Mouse (Mus musculus) spleen, postnatal 4 days (tissue): ENCODE measurements around the gene Lrp1.
"Not testable (repeated sequence)": the region's sequence is repeated elsewhere in the genome, so short reads cannot be mapped to it uniquely, and the experiment has no call there.

Experiments
- DNase-seq, 2 experiments: peaks; one replicate each; pipeline ENCODE4 v3.0.0; 2022; ENCODE audit warnings: low spot score in 2 of 2

Gene Lrp1

GRCm38 (mm10) chr10:127620406-127621190 is at the start of gene Lrp1:
Gene Lrp1, minus strand, starts transcription at chr10:127621148.
- DNase-seq = no peak

- no peak for DNase-seq
These were observed 49.2 kb upstream of the Lrp1 start for GRCm38 (mm10) chr10:127670185-127670584.

DNA sequence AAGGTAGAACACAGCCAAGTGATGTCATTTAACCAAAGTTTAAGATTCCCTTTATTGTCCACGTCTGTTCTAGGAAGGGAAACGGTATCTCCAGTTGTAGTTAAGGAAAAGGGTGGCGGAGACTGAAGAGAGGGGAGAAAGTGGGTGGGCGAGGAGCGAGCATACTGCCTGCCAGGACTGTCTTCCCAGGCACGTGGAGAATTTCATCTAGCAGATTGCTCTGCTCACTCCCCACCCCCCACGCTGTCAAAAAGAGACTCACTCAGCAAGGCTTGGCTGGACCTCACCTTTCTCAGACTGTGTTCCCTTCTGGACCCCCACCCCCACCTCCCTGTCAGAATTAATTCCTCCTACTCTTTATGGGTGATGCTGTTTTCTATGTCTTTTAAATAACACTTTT is 48.2 kb upstream of the Lrp1 start:
- DNase-seq = no peak

GRCm38 (mm10) chr10:127668093-127669050 is 47.4 kb upstream of the Lrp1 start, which contains the start of gene Nab2:
Gene Nab2, minus strand, starts transcription at chr10:127668568.
- DNase-seq = peak; percentile 64 to 84

DNA sequence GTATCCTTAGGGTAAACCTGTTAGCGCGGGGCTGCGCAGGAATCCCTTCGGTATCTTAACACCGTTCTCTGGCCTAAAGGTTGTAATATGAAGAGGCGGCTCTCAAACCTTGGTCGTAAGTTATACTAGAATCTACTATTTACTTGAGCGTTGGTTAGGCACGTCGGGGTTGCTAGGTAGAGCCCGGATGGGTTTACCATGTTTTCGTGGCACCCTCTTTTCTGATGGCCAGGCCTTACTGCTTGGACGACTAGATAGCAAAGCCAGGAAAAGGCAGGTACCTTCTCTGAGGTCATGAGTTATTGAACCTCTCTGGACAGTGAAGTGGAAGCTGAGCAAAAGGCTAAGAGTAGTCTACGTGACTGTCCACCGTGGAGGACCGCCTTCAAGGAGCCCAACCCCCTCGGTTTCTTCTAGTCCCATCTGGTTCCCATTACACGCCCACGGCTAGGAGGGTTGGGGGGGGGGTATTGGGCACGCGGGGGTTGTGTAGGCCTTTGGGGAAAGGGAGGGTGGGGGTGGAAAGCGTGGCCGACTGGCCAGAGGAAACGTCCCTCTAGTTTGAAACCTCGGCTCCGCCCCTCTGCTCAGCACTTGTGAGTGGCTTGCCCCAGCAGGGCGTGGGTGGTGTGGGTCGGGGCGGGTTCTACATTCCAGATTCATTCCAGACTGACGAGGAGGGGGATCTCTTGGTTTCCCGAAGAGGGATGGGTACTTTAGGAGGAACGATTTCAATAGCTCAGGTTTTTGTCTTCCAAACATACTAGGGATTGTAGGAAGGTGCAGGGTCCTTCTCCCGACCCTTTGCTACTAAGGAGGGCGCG is 46.5 kb upstream of the Lrp1 start:
- DNase-seq = peak; percentile 63 to 73

DNA sequence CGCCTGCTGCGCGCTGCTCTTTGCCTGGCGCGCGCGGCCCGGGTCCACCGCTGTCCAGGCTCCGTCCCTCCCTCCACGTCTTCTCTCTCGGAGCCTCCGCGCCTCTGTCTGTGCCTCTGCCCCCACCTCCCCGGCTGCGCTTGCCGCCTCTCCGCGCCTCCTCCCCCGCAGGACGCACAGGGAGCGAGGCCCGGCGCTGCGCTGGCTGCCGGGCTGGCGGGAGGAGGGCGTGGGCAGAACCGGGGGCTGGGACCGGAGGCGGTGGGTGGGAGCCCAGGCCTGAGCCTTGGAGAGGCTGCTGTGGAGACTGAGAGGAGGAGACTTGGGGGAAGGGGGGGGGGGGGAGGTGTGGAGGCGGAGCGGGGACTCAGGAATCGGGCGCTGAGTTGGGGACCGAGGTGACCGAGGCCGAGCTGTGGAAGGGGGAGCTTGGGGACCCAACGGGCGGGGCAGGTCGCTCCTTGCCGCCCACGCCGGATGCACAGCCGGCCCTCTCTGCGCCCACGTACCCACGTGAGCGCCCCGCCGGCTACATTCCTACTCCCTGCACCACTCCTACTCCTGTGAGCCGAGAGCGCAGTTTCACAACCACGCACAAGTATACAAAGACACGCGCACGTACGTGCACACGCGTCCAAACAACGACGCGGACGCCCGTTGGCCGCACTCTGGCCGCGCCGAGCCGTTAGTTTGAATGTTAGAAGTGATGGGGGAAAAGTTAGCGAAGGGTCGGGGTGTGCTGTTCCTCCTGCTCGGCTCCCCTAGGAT is 45.7 kb upstream of the Lrp1 start, which contains the start of gene Nemp1:
Gene Nemp1 (plus strand): TSS at position 401 of the 768 bp plus-strand sequence.
- peak; percentile 59 to 77 for DNase-seq

DNA sequence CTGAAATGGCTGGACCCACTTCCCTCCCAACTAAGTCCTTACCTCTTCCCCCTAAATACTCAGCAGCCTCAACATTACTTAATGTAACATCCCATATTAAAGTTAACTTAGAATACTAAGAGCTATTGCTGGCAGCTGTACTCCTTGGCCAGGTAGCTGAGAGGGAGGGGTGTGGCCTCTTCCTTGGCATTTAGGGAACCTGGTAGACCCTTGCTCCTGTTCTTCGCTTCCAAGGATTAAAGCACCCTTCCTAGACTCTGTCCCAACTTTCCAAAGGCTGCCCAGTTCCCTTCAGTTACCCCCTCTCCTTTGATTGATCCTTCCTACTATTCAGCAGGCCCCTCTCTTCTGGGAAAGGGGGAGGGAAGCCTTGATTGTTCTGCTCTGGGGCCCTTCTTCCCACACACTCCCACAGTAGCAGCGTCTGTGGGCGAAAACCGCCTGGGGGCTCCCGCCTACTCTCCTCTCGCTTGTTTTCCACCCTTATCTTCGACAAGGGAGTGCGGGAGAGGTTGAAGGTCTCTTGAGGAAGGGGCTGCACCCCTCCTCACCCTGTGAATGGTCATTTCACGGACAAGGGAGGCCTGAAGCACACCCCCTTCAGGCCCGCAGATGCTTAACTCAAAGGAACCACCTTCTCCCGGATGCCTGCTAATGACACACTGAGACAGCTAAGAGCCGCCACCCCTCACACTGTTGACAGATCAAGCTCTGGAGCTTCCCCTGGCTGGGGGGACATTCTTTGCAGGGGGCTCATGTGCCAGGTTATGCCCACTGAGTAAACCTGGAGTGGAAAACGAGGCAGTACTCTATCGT is 44.6 kb upstream of the Lrp1 start:
- no peak for DNase-seq

GRCm38 (mm10) chr10:127664891-127665290 is 43.9 kb upstream of the Lrp1 start:
- DNase-seq = peak in 1 of 2 experiments; percentile 62

GRCm38 (mm10) chr10:127664166-127664565 is 43.2 kb upstream of the Lrp1 start:
- peak in 1 of 2 experiments; percentile 62 for DNase-seq

DNA sequence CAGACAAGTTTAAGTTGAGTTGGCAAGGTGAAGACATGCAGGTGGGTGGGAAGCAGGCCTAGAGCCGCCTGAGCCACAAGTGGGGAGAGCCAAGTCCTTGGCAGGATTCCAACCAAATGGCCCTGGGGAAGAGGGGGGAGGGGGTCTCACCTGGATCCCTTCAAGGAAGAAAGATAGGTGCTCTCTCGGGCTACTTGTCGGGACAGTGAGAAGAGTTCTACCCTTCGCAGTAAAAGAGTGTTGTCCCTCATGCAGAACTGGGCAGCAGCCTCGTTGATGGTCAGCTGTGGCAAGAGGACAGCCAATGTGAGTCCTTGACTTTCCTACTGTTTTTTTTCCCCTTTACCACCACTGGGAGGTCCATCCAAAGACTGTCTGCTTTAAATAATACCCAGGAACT is 42.6 kb upstream of the Lrp1 start:
- no peak for DNase-seq

DNA sequence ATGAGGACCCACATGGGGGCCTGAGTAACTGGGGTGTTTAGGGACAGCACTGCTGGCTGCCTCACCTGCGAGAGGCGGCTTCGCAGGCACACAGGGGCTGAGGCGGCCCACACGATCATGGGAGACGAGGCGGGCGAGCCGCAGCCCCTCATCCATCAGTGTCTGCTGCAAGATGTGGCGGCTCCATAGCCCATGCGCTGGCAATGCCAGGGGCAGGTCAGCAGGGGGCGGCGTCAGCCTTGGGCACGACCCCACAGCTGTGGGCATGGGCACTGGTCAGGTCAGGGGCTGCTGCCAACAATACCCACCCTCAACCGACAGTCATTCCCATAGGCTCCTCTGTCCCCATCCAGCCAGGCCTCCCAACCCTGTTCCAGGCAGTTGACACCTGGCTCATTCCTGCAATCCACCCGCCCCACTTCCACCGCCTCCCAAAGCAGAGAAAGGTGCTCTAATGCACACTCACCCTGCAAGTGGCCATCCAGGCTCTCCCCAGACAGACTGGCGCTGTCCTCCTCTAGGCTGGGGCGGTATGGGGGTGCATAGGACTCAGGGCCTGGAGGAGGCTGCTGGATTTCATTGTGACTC is 41.8 kb upstream of the Lrp1 start:
- peak; percentile 52 to 79 for DNase-seq

DNA sequence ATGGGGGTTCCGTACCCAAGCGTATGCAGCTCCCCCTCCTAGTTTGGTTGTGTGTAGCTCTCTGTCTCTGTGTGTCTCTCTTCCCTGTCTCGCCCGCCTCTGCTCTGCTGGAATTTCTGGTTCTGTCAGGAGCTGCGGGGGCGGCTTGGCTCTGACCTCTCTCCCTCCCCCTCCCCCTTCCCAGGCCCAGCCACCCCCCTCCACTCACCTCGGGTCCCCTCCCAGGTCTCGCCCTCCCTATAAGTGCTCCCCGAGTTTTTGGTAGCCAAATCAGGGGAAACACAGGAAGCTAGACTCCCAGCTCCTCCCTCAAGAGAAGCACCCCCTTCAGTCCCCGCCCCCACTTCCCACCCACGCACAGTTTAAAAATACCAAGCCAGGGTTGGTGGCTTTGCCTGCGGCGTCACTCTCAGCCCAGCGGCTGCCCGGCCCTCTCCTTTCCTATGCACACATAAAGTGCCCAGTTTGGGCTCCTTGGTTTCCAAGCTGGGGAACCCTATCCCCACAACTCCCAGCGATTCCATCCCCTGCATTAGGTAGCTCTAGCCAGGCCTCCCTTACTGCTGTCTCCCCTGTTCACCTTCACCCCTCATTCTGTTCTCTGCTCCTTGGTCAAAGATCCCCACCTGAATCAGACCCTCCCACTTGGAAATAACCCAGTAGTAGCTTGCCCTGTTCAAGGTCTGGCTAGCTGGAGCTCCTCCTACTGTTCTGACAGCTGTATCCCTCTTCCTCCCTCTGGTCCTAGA is 41.1 kb upstream of the Lrp1 start:
- DNase-seq = peak in 1 of 2 experiments; percentile 56

DNA sequence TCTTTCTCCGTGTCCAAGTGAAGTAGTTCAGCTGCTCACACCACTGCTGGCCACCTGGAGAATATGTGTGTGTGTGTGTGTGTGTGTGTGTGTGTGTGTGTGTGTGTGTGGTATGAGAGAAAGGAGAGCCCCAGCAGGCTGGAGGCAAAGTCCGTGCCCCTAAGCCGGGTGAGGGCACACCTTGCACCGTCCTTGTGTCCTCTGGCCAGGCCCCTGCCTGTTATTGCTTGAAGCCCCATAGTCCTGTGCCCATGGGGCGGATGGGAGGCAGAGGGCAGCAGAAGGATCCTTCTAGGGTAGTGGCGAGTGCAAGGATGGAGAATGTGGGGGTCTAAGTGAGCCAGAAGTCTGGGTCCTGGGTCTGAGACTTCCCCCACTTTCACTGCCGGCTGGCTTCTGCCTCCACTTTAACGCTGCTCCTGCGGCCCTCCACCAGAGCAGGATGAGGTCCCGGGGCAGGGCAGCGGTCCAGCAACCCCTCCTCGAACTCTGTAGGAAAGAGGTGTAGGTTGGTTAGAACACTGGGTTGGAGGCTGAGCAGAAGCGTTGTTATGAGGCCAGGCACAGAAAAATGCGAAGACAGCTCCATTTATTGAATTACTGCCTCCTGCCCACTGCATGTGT is 40.5 kb upstream of the Lrp1 start:
- no peak for DNase-seq

GRCm38 (mm10) chr10:127659551-127659950 is 38.6 kb upstream of the Lrp1 start:
- DNase-seq = no peak

- no peak for DNase-seq
These were observed 37.1 kb upstream of the Lrp1 start for GRCm38 (mm10) chr10:127658076-127658475.

GRCm38 (mm10) chr10:127657617-127658016 is 36.7 kb upstream of the Lrp1 start:
- not testable (repeated sequence) for DNase-seq

DNA sequence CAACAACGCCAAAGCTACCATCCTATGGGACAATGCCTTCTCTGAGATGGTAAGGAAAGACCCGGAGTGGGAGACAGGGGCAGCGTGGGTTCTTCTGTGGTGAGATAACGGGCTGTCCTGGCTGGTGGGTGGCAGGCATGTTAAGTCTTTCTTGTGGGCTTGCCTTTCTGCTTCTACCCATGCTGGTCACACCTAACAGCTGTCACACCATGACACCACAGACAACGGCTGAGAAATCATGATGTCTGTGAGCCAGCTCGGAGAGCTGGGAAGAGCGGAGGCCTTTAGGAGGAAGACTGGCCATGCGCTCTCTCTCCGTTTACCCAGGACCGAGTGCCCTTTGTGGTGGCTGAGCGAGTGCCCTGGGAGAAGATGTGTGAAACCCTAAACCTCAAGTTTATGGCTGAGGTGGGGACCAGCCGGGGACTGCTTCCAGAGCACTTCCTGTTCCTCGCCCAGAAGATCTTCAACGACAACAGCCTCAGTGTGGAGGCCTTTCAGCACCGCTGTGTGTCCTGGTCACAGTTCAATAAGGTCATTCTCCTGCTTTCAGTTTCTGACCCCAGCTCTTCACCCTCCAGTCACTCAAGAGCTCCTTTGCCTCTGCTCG is 34.1 kb upstream of the Lrp1 start:
- no peak for DNase-seq
